Mouse (Mus musculus) lung, postnatal 0 days (tissue): ENCODE data around the gene Hmgn3. TPM values are rescaled to one million over a fixed set of nuclear protein-coding genes. Genes with fewer than 3 reads are reported as not detected.

Experiments
- ATAC-seq: fragments of 200-750 bp; cut with Nextera tagmentation; 2 replicates; pipeline ENCODE4 v1.8.0; 2017; ENCODE audit warnings: moderate library complexity
- DNase-seq: peaks from one replicate; pipeline ENCODE4 v3.0.0-alpha.2; 2016; ENCODE audit warnings: low spot score
- H3K27ac ChIP-seq: fragments of 300-500 bp; sonication (generic); 2 replicates; pipeline ENCODE4 v1.5.1; 2014; ENCODE audit warnings: antibody characterized with exemption, mild to moderate bottlenecking, low read length, mixed read lengths
- H3K27me3 ChIP-seq: fragments of 300-500 bp; sonication (generic); replicated peaks from 2 replicates; pipeline ENCODE4 v1.6.1; 2014; ENCODE audit warnings: low read length, mixed read lengths; ENCODE audit not compliant: insufficient read depth
- H3K36me3 ChIP-seq: fragments of 300-500 bp; sonication (generic); 2 replicates; pipeline ENCODE4 v1.6.1; 2014; ENCODE audit warnings: low read length, mixed read lengths; ENCODE audit not compliant: insufficient read depth
- H3K4me1 ChIP-seq: fragments of 300-500 bp; sonication (generic); 2 replicates; pipeline ENCODE4 v1.6.1; 2014; ENCODE audit warnings: antibody characterized with exemption, low read depth, low read length, mixed read lengths; ENCODE audit not compliant: insufficient read depth
- H3K4me2 ChIP-seq: fragments of 300-500 bp; sonication (generic); replicated peaks from 2 replicates; pipeline ENCODE4 v1.6.1; 2014; ENCODE audit warnings: low read depth, mild to moderate bottlenecking, low read length, moderate library complexity, mixed read lengths
- H3K4me3 ChIP-seq: fragments of 300-500 bp; sonication (generic); 2 replicates; pipeline ENCODE4 v1.5.1; 2014; ENCODE audit warnings: low read depth, low read length
- H3K9ac ChIP-seq: fragments of 300-500 bp; sonication (generic); replicated peaks from 2 replicates; pipeline ENCODE4 v1.6.1; 2014; ENCODE audit warnings: low read depth, mild to moderate bottlenecking
- H3K9me3 ChIP-seq: fragments of 300-500 bp; sonication (generic); 2 replicates; pipeline ENCODE4 v1.6.1; 2016; ENCODE audit warnings: low read length, mixed read lengths
- CTCF ChIP-seq: IDR thresholded peaks from 2 replicates; pipeline ENCODE4 v1.5.1; 2016; ENCODE audit warnings: antibody characterized with exemption, mild to moderate bottlenecking
- EP300 ChIP-seq: IDR thresholded peaks from 2 replicates; pipeline ENCODE4 v1.6.1; 2016; ENCODE audit warnings: antibody characterized with exemption, mild to moderate bottlenecking, control low read depth
- WGBS: fragments of 180-500 bp; shearing (Covaris S2); extraction: QIAGEN DNeasy Blood & Tissue Kit; methylation state at CpG from one replicate; pipeline ENCODE4 v1.1.7; 2014; 5-methylcytosine and 5-hydroxymethylcytosine counted together
- polyA plus RNA-seq: library from polyadenylated mRNA; unstranded; fragments of >200 nt; fragmentation: Nextera tagmentation; extraction: Ambion mirVana; gene quantifications from 2 replicates; pipeline ENCODE4 v1.2.1, GENCODE M21; 2015

Gene Hmgn3
- polyA plus RNA-seq, 1 experiment from 2014 or later, result 36.9 TPM

DNA sequence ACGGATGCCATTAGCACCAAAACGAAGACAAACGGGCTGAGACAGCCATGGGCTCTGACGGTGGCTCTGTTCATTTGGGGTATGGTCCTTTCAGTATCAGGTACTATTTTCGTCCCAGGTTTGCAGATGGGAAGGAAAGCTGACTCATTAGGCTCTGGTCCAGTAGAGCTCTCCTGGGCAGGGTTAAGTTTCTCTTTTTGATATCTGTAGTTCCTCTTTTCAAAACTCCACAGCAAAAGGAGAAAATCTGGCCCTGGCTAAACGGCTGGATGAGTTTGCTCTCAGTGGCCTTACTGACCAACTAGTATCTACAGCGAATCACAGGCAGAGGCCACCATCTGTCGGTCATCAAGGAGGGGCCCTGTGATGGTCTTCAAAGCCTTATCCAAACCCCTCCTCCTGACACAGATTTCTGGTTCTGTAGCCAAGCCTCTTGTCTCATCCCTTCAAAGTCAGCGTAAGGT lies 34.1 kb downstream of the Hmgn3 start:
- DNase-seq, result no peak
- no peaks in the 10 kb centered on the region for H3K36me3 ChIP-seq
- TF ChIP-seq CTCF, result no peak
- no peak for TF ChIP-seq EP300

DNA sequence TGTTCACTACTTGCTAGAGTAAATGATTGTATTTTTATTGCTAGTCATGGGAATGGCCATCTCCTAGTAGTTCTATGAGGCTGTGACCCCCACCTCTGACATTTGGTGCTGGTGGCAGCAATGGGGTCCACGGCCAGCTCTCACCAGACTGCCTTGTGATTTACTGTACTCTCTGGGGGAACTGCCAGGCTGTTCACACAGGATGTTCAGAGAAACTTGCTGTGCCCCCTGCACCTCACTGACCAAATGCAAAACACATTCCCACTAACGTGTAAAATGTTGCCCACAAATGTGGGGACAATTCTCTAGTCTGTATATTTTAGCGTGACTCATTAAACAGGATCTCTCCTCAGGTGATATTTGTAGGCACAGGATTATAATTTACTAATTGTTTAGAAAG lies 34.7 kb downstream of the Hmgn3 start:
- no peak for ATAC-seq
- WGBS, result 82% methylated on average over 3 of the region's 3 CpGs
- no peak for DNase-seq
- no peak overlapping the region for H3K27ac ChIP-seq
- H3K9ac ChIP-seq, result no peak overlapping the region
- H3K4me3 ChIP-seq, result no peak overlapping the region
- H3K9me3 ChIP-seq, result no peaks in the 10 kb centered on the region
- TF ChIP-seq EP300 (no peak), CTCF (no peak)
- no peaks in the 10 kb centered on the region for H3K27me3 ChIP-seq
- H3K36me3 ChIP-seq, result no peaks in the 10 kb centered on the region
- H3K4me1 ChIP-seq, result no peaks in the 10 kb centered on the region
- H3K4me2 ChIP-seq, result no peak overlapping the region

More for the DNA sequence above, 34.1 kb downstream of the Hmgn3 start:
- no peak for ATAC-seq
- H3K27ac ChIP-seq, result no peak overlapping the region
- no peaks in the 10 kb centered on the region for H3K9me3 ChIP-seq
- WGBS, result 67% methylated on average over 9 of the region's 9 CpGs
- H3K4me3 ChIP-seq, result no peak overlapping the region
- no peak overlapping the region for H3K4me2 ChIP-seq
- no peaks in the 10 kb centered on the region for H3K4me1 ChIP-seq
- no peak overlapping the region for H3K9ac ChIP-seq
- H3K27me3 ChIP-seq, result no peaks in the 10 kb centered on the region

DNA sequence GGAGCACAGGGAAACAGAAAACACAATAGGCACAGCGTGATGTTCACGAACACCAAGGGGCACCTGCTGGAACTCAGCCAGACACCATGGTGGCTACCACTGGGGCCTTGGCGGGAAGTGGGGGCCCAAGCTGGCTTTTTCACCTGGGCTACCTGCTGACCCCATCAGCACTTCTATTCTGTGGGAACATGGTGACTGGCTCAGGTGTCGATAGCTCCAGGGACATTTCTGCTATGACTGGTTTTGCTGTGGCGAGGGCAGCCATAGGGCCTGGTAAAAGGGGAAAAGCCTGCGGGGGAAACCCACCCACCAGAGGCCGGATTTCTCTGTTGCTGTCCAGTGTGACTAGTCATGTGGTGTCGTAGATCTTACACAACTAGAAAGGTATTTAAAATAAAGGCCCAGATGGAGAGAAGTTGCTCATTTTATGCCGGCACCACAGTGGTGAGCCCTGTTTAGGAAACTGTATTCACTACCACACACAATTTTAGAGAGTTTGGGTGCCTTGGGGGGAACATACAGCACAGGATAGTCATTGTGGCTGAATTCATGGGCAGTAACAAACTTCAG lies 35.3 kb downstream of the Hmgn3 start:
- no peak for DNase-seq
- Histone ChIP-seq H3K36me3 (no peaks in the 10 kb centered on the region), H3K4me2 (no peak overlapping the region), H3K27me3 (no peaks in the 10 kb centered on the region), H3K9me3 (no peaks in the 10 kb centered on the region), H3K4me1 (no peaks in the 10 kb centered on the region), H3K27ac (no peak overlapping the region), H3K9ac (no peak overlapping the region), H3K4me3 (no peak overlapping the region)
- ATAC-seq, result no peak
- TF ChIP-seq CTCF, result no peak
- no peak for TF ChIP-seq EP300
- 77% methylated on average over 9 of the region's 9 CpGs for WGBS

DNA sequence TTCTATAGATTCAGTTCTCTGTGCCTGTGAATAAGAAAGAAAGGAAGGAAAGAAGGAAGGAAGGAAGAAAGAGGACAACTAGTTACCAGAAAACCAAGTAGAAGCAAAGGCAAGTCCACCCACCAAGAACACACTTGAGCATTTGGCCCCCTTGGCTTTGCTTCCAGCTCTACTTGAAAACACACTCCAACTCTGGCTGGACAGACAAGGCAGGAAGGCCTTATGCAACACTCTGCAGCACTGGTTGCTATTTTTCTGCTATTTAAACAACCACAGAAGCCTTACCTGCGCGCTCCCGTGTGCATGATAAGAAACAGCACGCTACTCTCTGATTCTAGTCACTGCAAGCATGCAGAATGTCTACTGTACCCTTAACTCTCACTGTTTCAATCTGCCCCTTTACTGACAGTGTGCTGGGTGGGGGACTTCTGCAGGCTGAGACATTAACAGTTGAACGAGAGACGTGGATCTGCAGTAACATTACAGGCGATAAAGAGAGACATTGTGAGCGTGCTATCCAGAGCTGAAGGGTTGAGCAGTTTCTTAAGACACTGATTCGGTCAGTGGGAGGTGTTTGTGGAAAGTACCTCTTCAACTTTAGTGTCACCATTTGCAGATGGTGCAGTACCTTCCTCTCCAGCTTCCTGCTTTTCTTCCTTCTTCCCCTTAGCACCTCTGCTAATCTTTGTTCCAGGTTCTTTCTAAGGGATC lies 35.9 kb downstream of the Hmgn3 start:
- H3K4me1 ChIP-seq, result no peaks in the 10 kb centered on the region
- no peak overlapping the region for H3K9ac ChIP-seq
- no peaks in the 10 kb centered on the region for H3K9me3 ChIP-seq
- no peak overlapping the region for H3K27ac ChIP-seq
- no peaks in the 10 kb centered on the region for H3K27me3 ChIP-seq
- peak; percentile 49 for ATAC-seq
- DNase-seq, result peak; percentile 50
- H3K4me3 ChIP-seq, result no peak overlapping the region
- H3K36me3 ChIP-seq, result no peaks in the 10 kb centered on the region
- 66% methylated on average over 9 of the region's 9 CpGs for WGBS
- H3K4me2 ChIP-seq, result 0 out of 2 replicates have a peak overlapping the region, but pooled peaks have one; percentile 20
- TF ChIP-seq CTCF (no peak), EP300 (no peak)

DNA sequence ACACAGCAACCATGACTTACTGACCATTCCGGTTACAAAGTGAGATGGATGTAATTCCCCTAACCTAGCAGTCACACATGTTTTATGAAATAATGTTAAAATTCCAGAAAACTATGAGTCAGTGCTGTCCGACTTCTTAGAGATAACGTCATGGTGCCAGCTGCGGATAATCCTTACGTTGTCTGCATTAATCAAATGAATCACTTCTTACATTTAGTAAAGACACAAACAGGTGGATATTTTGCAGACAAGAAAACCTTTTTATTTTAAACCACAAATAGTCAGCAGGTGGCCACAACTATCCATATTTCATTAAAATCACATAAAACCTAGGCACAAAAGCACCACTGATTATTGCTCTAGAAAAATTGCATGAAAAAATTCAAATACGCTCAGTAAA lies 36.8 kb downstream of the Hmgn3 start:
- no peaks in the 10 kb centered on the region for H3K27me3 ChIP-seq
- TF ChIP-seq EP300, result no peak
- TF ChIP-seq CTCF, result no peak
- H3K9ac ChIP-seq, result no peak overlapping the region
- H3K36me3 ChIP-seq, result no peaks in the 10 kb centered on the region
- H3K4me2 ChIP-seq, result no peak overlapping the region
- H3K27ac ChIP-seq, result no peak overlapping the region
- H3K4me1 ChIP-seq, result no peaks in the 10 kb centered on the region
- DNase-seq, result no peak
- no peaks in the 10 kb centered on the region for H3K9me3 ChIP-seq
- H3K4me3 ChIP-seq, result no peak overlapping the region
- ATAC-seq, result no peak
- WGBS, result 89% methylated on average over 6 of the region's 6 CpGs

DNA sequence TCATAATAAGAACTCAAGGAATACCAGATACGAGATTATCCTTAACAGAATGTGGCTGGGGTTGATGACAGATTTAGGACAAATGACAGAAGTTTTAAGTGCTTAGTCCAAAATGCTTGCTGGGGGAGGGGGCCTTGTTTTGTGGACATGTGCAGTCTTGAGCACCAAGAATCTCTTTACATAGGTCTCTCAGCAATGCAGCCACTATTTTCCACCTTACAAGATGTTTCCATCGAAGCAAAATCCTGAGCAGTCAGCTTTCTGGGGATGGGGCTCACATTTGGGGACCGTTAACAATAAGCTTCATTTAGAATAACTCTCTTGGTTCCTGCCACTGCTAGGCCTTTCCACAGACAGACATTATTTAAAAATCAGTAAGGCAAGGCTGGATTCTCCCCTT lies 37.7 kb downstream of the Hmgn3 start:
- Histone ChIP-seq H3K27me3 (no peaks in the 10 kb centered on the region), H3K9ac (no peak overlapping the region), H3K27ac (no peak overlapping the region), H3K4me2 (no peak overlapping the region), H3K4me1 (no peaks in the 10 kb centered on the region), H3K9me3 (no peaks in the 10 kb centered on the region), H3K36me3 (no peaks in the 10 kb centered on the region), H3K4me3 (no peak overlapping the region)
- TF ChIP-seq CTCF (no peak), EP300 (no peak)
- WGBS, result 75% methylated on average over 3 of the region's 3 CpGs
- ATAC-seq (no peak), DNase-seq (no peak)
